Mouse (Mus musculus) hematopoietic stem cell, adult 5-6 weeks (primary cell): ENCODE results near the gene Garem2. TPM values are rescaled to one million over a fixed set of nuclear protein-coding genes. Genes with fewer than 3 reads are reported as not detected.
A peak's percentile ranks its signal among the peaks of the same experiment; 100 is the strongest.
"Not testable (repeated sequence)": the region's sequence is repeated elsewhere in the genome, so short reads cannot be mapped to it uniquely, and the experiment has no call there.

Experiments
- ATAC-seq, 2 experiments: fragments of 125-278 bp in 1 of 2; replicated peaks in 1 of 2; 2 replicates each; pipeline ENCODE4 v1.8.0; 2016 to 2017; ENCODE audit warnings: inconsistent platforms in 2 of 2, mild to moderate bottlenecking in 2 of 2, moderate number of reproducible peaks in 2 of 2, low read depth in 1 of 2, moderate TSS enrichment in 1 of 2; ENCODE audit not compliant: low FRiP score in 2 of 2, poor library complexity in 2 of 2, severe bottlenecking in 2 of 2, insufficient read depth in 1 of 2, low TSS enrichment in 1 of 2
- total RNA-seq: library from RNA; stranded (forward); fragments of 172-1452, 232-1000 nt; gene quantifications from 2 replicates; pipeline ENCODE4 v1.2.3, GENCODE M21; 2017

Garem2 gene
- not detected in 2 replicates for total RNA-seq

- no peak for ATAC-seq
Observed at GRCm38 (mm10) chr5:30104841-30105667, at the start of gene Garem2. Gene Garem2 (plus strand): TSS chr5:30105161.

GRCm38 (mm10) chr5:30058216-30058731 is 46.7 kb upstream of the Garem2 start:
- no peak for ATAC-seq

GRCm38 (mm10) chr5:30059607-30060006 is 45.4 kb upstream of the Garem2 start:
- ATAC-seq: not testable (repeated sequence)

DNA sequence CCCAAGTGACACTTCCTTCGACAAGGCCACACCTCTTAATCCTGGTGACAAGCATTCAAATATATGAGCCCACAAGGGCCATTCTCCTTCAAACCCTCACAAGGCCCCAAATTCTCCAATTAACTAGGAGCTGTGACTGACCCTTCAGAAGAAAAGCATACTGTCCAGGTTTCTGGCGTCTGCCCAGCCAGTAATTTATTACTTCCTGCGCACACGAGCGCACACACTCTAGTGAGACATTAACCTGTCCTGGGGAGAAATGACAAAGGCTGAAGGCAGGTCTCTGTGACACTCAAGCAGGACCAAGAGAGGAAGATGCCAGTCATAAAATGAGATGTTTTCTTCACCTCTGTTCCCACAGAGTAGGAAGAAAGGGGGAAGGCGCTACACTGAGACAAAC is 37.2 kb upstream of the Garem2 start:
- no peak for ATAC-seq

GRCm38 (mm10) chr5:30071677-30072076 is 33.3 kb upstream of the Garem2 start:
- no peak for ATAC-seq

DNA sequence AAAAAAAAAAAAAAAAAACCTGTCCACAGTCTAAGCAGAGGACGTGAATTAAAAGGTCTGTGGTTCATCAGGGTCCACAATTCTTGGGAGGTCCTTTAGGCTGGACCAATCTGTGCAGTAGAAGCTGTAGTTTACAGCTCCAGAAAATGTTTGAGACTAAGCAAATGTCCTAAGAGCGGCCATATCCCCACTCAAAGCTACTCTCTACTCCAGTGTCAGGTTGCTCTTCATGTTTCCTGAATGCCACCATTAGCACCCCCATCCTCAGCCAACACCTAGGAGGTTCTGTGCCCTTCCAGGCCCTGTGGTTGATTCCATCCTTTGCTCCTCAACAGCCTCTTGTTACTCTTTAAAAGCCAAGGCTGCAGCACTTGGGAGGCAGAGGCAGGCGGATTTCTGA is 32.6 kb upstream of the Garem2 start:
- no peak for ATAC-seq

DNA sequence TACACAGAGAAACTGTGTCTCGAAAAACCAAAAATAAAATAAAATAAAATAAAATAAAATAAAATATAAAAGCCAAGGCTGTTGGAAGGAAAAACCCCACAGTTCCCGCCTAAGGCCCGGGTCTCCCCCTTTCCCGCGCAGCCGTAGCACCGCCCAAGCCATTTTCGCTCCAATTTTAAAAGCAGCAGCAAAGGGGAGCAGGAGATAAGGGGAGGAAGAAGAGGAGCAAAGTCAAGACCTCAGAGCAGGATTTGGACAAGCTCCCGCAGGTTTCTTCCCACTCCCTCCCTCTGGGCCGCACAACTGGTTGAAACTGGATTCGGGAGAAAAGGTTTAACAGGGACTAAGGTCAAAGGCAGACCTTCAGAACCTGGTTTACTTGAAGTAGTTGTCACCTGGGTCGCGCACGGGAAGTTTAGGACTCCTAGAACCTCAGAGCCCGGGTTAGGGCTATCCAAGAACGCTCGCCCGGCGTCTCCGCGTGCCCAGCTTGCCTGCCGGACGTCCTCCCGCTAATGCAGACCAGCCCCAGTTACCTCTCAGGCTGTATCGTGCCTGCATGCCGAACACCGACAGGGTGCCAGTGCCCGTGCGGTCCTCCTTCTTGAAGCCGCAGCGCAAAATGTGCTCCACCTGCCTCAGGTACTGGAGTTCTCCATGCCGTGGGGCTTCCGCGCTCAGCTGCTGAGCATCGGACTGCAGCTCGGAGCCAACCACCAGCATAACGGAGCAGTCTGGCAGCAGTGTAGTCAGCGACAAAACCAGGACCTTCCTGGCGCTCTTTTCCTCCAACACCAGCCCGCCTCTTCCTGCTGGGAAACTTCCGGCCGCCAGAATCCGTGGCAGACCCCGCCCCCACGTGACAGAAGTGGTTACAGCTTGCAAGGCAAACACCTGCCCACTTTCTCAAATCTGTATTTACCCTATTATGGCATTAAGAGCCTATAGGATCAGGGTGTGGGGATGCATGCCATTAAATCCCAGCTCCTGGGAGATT is 31.8 kb upstream of the Garem2 start, which contains the start of gene Tyms:
Tyms (minus strand) TSS at position 793 of the 997 bp plus-strand sequence.
- ATAC-seq: peak; percentile 82 to 89

- ATAC-seq: no peak
Observed at GRCm38 (mm10) chr5:30092701-30093100, 12.3 kb upstream of the Garem2 start.

DNA sequence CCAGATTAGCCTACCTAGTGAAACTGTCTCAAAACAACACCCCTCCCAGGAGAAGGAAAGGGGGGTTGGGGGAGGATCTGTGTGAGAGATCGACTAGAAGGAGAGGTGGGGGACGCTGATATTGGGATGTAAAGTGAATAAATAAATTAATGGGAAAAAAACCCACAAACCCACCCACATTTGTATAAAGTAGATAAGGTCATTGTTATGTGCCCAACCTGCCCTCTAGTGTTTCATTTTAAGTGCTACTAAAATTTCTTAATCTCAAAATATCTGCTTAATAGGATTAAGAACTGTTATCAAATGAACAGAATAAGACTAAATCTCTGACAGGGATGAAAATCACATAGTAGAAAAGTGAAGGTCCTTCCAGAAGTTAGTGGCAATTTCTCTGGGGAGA is 10.6 kb upstream of the Garem2 start:
- ATAC-seq: no peak

DNA sequence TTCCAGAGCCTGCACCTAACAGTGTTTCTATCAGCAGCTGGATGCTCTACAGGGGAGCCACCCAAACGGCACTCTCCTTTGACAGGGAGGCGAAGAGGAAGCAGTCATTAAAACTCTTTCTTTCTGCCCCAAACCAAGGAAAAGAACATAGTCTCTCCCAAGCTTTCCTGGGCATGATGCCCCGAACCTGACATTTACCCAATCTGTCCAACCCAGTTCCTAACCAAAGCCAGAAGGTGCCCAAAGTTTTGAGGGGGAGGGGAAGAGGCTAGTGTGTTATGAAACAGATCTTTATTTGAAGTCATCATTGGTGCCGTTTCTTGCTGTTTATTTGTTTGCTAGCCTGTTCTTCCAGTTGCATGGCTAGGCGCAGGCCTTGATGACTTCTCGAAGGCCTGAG is 9.2 kb upstream of the Garem2 start:
- no peak for ATAC-seq

DNA sequence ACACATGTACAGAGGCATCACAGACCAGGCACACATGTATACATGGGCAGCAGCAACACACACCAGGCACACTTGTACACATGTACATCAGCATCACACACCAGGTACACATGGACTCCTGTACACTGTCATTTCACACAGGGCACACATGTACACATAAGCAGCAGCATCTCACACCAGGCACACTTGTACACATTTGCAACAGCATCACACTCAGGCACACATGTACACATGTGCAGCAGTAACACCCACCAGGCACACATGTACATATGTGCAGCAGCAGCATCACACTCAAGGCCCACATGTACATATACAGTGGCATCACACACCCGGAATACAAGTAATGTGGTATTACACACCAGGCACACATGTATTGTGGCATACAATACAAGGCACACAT is 6.7 kb upstream of the Garem2 start:
- no peak for ATAC-seq

GRCm38 (mm10) chr5:30103340-30103739 is 1.6 kb upstream of the Garem2 start:
- no peak for ATAC-seq

GRCm38 (mm10) chr5:30104339-30104738 is 622 bp upstream of the Garem2 start:
- ATAC-seq: no peak

DNA sequence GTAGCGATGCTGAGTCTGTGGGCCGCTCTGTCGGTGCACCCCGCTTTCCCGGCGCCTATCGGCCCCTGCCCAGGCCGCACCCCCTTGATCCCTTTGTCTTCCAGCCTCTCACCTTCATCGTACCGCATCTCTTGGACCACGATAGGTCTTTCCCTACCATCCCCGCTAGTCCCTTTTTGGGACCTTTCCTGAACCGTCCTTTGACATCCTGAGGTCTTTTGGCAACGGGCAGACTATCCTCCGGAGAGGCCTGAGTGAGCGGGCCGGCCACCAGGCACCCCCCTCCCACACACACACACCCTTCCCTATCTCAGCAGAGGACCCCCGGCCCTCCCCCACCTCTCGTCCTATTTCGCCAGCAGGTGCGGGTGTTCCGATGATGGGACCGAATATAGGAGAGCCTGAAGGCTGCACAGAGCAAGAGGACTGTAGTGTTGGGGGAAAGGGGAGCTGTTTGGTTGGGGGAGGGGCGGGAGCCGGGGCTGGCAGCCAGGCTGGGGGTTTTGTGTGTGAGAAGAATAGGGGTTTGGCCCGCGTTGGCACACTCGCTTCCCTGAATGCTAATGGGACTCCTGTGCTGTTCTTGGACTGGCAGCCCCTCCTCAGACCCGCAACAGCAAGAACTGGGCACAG is 823 bp downstream of the Garem2 start, which contains the start of gene 3110082J24Rik:
3110082J24Rik (minus strand) TSS at position 419 of the 633 bp plus-strand sequence.
- no peak for ATAC-seq

- ATAC-seq: no peak
Observed at GRCm38 (mm10) chr5:30106756-30107155, 1.8 kb downstream of the Garem2 start.

DNA sequence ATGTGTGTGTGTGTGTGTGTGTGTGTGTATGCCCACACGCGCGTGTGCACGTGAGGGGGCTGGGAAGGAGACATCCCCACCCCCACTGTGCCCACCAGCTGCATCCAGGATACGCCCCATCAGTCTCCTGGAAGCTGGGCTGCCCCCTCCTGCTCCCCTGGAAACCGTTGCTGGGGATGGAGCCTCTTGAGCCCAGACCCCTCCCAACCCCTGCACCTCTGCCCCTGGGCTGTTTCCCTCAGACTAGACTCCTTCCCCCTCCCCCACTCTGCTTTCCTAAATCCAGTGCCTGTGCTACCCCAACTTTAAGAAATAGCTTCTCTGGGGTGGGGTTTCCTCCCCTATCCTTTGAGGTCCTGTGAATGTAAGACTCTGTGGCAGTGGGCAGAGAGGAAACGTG is 2.2 kb downstream of the Garem2 start:
- no peak for ATAC-seq

DNA sequence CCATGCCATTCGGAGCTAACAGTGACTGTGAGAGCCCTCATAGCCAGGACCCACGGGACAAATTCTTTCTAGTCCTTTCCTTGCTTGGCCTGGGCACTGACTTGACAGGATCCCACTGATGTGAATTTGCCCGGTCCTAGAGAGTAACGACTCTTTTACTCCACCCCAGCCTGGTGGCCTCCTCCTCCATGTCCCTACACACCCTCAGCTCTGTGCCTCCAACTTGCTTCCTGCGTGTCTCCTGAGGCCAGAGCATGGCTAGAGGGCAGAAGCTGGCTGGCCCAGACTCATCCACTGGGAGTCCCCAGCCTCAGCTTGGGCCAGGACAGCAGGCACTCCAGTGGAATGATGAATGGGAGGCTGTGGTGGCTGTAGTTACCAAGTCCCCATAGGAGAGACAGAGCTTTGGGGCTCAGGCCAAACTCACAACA is 2.7 kb downstream of the Garem2 start:
- no peak for ATAC-seq
